Mouse (Mus musculus) bone marrow macrophage, adult 2 months (primary cell): ENCODE data around the gene Lrriq3.

Experiments
- CTCF ChIP-seq: IDR thresholded peaks from 2 replicates; pipeline ENCODE4 v1.5.1; 2012; ENCODE audit warnings: low read depth, mild to moderate bottlenecking, low read length, moderate library complexity
- POLR2A ChIP-seq: IDR thresholded peaks from 2 replicates; pipeline ENCODE4 v1.6.1; 2012; ENCODE audit warnings: mild to moderate bottlenecking, low read depth, low read length, borderline replicate concordance

DNA sequence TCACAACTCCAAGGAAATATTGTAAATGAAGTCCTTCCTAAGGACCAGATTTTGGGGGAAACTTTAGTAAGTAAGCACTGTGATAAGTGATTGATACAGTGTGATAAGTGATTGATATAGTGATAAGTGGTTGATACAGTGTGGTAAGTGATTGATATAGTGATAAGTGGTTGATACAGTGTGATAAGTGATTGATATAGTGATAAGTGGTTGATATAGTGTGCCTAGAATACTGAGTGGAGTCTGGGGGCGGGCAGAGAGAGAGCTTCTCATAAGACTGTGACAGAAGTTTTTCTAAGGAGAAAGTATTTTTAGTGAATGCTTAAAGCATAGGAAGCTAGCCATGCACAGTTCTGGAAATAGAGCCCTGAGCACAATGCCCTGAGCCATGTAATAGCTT, 51.1 kb downstream of the Lrriq3 start:
- TF ChIP-seq CTCF = no peak
- TF ChIP-seq POLR2A = no peak
